Mouse (Mus musculus) heart, postnatal 0 days (tissue): ENCODE data around the gene Shkbp1.

Source experiments
- CTCF ChIP-seq: IDR thresholded peaks from 2 replicates; pipeline ENCODE4 v1.5.1; 2016; ENCODE audit warnings: antibody characterized with exemption, control low read depth, low read depth
- EP300 ChIP-seq: IDR thresholded peaks from 2 replicates; pipeline ENCODE4 v1.6.1; 2016; ENCODE audit warnings: antibody characterized with exemption, low read depth

- no peak for TF ChIP-seq EP300
- TF ChIP-seq CTCF, result no peak
Observed at GRCm38 (mm10) chr7:27319411-27319810, 36.4 kb downstream of the Shkbp1 start.
